Mouse (Mus musculus) embryo, embryonic 11 days (tissue): ENCODE data around the gene Zfp943.
"Not testable (repeated sequence)": the region's sequence is repeated elsewhere in the genome, so short reads cannot be mapped to it uniquely, and the experiment has no call there.

ENCODE experiments used
- DNase-seq: peaks from one replicate; pipeline ENCODE4 v3.0.0-alpha.2; 2015

Gene Zfp943

GRCm38 (mm10) chr17:21962107-21962907 is at the start of gene Zfp943, which contains the start of gene Zfp942:
Zfp943 (plus strand) TSS chr17:21962552.
Zfp942 (minus strand) TSS chr17:21962464.
- peak; percentile 80 for DNase-seq

GRCm38 (mm10) chr17:21963302-21963701 is 950 bp downstream of the Zfp943 start:
- DNase-seq: no peak

- not testable (repeated sequence) for DNase-seq
Observed at GRCm38 (mm10) chr17:22035594-22035993, 73.2 kb downstream of the Zfp943 start.

DNA sequence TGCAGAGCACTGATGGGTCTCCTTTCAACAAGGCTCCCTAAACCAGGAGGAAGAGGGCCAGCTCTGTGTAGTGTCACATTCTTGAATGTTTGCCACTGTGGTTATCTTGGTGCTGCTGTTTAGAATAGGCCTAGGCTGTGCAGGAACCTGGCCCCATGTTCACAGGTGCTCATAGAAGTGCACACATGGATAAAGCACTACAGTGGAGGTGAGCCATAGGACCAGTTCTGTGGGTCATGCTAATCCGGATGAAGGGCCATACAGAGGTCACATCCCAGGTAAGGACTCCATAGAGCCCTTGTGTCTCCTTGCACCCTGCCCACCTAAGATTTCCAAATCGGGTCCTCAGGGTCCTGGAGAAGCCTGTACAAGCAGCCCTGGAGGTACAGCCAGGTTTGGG is 87.1 kb downstream of the Zfp943 start:
- DNase-seq: no peak

DNA sequence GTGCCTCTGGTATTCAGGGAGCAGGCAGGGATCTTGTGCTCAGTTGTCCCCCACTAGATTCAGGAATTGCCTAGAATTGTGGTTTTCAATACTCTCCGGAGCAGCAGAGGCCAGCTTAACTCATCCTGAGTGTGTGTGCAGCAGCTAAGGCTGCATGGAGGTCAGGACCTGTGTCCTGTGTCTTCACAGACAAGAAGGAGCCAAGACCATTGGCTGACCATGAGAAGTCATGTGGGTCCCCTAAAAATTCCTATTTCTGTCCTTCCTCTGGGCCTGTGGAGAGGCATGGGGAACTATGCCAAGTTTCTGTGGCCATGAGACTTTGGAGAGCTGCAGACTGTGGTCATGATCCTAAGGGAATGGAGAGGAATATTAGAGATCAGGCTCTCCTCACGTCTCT is 90.9 kb downstream of the Zfp943 start:
- DNase-seq: no peak

- DNase-seq: peak; percentile 64
Observed at GRCm38 (mm10) chr17:22081031-22081631, 118.8 kb downstream of the Zfp943 start.

DNA sequence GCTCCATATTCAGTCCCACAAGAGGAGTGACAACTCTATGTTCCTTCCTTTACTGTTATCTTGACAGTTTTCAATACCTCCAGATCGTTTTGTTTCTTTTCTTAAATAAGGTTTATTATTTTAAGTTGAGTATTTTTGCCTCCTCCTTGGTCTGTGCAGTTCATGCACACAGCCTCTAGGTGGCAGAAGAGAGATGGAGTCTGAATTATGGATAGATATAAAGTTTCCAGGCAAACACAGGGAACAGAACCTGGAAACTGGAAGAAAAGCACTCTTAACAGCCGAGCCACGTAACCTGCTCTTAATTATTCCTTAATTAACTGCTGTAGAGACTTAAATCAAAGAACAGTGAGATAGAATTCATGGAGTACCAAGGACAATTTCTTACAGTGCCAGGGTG is 120.9 kb downstream of the Zfp943 start:
- peak; percentile 34 for DNase-seq

DNA sequence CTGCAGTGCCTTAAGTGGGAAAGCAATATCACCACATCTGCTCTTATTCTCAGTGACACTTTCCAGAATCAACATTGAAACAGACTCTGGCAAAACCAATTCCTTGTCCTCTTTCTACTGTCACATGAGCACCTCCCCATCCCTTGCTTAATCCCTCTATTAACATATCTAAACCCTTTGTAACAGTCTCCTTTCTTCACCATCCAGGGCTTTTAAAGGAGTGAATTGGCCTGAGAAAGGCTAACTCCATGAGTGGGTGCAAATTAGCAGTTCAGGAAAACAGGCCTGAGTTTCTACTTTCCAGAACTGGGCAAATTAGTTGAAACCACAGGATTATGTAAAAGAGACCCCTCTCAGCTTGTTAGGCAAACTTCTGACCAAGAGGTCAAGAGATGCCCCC is 156.4 kb downstream of the Zfp943 start:
- DNase-seq: no peak
